Mouse (Mus musculus) heart, postnatal 36 days (tissue): ENCODE results near the gene Cln3. TPM values are rescaled to one million over a fixed set of nuclear protein-coding genes. Genes with fewer than 3 reads are reported as not detected.

Experiments
- DNase-seq, 2 experiments: peaks; one replicate each; pipeline ENCODE4 v3.0.0; 2021 to 2022
- intact Hi-C: fragments of 180-260 bp; cut with DNase I; formaldehyde crosslinking; loops from one replicate; pipeline ENCODE4 v1.15.1; 2025
- total RNA-seq, 2 experiments: library from RNA; stranded (reverse); gene quantifications; 2 replicates each; pipeline ENCODE4 v1.2.3; 2021

Gene Cln3
- total RNA-seq, 2 experiments from 2014 or later, result 14.8 to 16.3 TPM

GRCm38 (mm10) chr7:126596414-126596813 is 10.8 kb upstream of the Cln3 start:
- intact Hi-C loops, result no loop called here
- no peak for DNase-seq

GRCm38 (mm10) chr7:126595890-126596289 is 10.3 kb upstream of the Cln3 start:
- no peak for DNase-seq
- intact Hi-C loops, result no loop called here

- DNase-seq, result no peak
- intact Hi-C loops, result no loop called here
Observed at GRCm38 (mm10) chr7:126594862-126595561, 9.4 kb upstream of the Cln3 start, which contains the start of gene Il27. Gene Il27, minus strand, starts transcription at chr7:126594941.

- intact Hi-C loops, result loop anchor here (2.0 kb wide), 1 partner anchor 49 kb away; no protein-coding TSS in a partner anchor
- DNase-seq, result peak; percentile 32 to 33
Observed at GRCm38 (mm10) chr7:126587779-126588178, 2.2 kb upstream of the Cln3 start.

GRCm38 (mm10) chr7:126586839-126587238 is 1.2 kb upstream of the Cln3 start:
- peak in 1 of 2 experiments; percentile 47 for DNase-seq
- intact Hi-C loops, result no loop called here

- intact Hi-C loops, result loop anchor here (2.0 kb wide), 1 partner anchor 112 kb away; no protein-coding TSS in a partner anchor
- no peak for DNase-seq
Observed at GRCm38 (mm10) chr7:126584506-126584977, 1.1 kb downstream of the Cln3 start, which contains the start of gene Apobr. Gene Apobr, plus strand, starts transcription at chr7:126584942.

- DNase-seq, result no peak
- intact Hi-C loops, result loop anchor here (2.0 kb wide), 1 partner anchor 113 kb away; no protein-coding TSS in a partner anchor
Observed at GRCm38 (mm10) chr7:126583761-126584160, 1.9 kb downstream of the Cln3 start.

GRCm38 (mm10) chr7:126583251-126583709 is 2.3 kb downstream of the Cln3 start:
- intact Hi-C loops, result no loop called here
- DNase-seq, result peak; percentile 79 to 85

GRCm38 (mm10) chr7:126582759-126583158 is 2.9 kb downstream of the Cln3 start:
- DNase-seq, result peak in 1 of 2 experiments; percentile 28
- intact Hi-C loops, result no loop called here

- intact Hi-C loops, result no loop called here
- DNase-seq, result no peak
Observed at GRCm38 (mm10) chr7:126581661-126582060, 4.0 kb downstream of the Cln3 start.

GRCm38 (mm10) chr7:126579172-126579571 is 6.4 kb downstream of the Cln3 start:
- intact Hi-C loops, result loop anchor here (2.0 kb wide), 1 partner anchor 58 kb away; no protein-coding TSS in a partner anchor
- peak; percentile 49 to 65 for DNase-seq

- intact Hi-C loops, result no loop called here
- peak in 1 of 2 experiments; percentile 55 for DNase-seq
Observed at GRCm38 (mm10) chr7:126576946-126577345, 8.7 kb downstream of the Cln3 start.

- peak; percentile 80 to 83 for DNase-seq
- intact Hi-C loops, result loop anchor here (2.0 kb wide), 1 partner anchor 79 kb away; the partner anchor contains the start of gene Tufm
Observed at GRCm38 (mm10) chr7:126566094-126566765, 19.4 kb downstream of the Cln3 start, which contains the start of gene Eif3c. Gene Eif3c, minus strand, starts transcription at chr7:126566411.

GRCm38 (mm10) chr7:126565693-126566092 is 19.9 kb downstream of the Cln3 start:
- DNase-seq, result no peak
- intact Hi-C loops, result loop anchor here (2.0 kb wide), 1 partner anchor 79 kb away; the partner anchor contains the start of gene Tufm

GRCm38 (mm10) chr7:126556635-126557034 is 29.0 kb downstream of the Cln3 start:
- intact Hi-C loops, result no loop called here
- no peak for DNase-seq

GRCm38 (mm10) chr7:126554796-126555195 is 30.8 kb downstream of the Cln3 start:
- intact Hi-C loops, result no loop called here
- no peak for DNase-seq

- intact Hi-C loops, result no loop called here
- no peak for DNase-seq
Observed at GRCm38 (mm10) chr7:126545631-126546030, 40.0 kb downstream of the Cln3 start.

- intact Hi-C loops, result no loop called here
- DNase-seq, result no peak
Observed at GRCm38 (mm10) chr7:126541661-126542060, 44.0 kb downstream of the Cln3 start.

GRCm38 (mm10) chr7:126537820-126538585 is 47.6 kb downstream of the Cln3 start:
- no peak for DNase-seq

GRCm38 (mm10) chr7:126536466-126536865 is 49.2 kb downstream of the Cln3 start:
- intact Hi-C loops, result no loop called here
- DNase-seq, result no peak

More at GRCm38 (mm10) chr7:126537820-126538585, 47.6 kb downstream of the Cln3 start:
- intact Hi-C loops, result no loop called here
